Mouse (Mus musculus) layer of hippocampus, adult 2 months (tissue): ENCODE results near the gene Smim5. TPM values are rescaled to one million over a fixed set of nuclear protein-coding genes. Genes with fewer than 3 reads are reported as not detected.

Experiments
- DNase-seq, 2 experiments: peaks; one replicate each; pipeline ENCODE4 v3.0.0; 2022; ENCODE audit warnings: low spot score in 2 of 2
- H3K27ac ChIP-seq: fragments of 200-600 bp; 2 replicates; pipeline ENCODE4 v1.8.1; 2022
- H3K4me3 ChIP-seq: fragments of 200-600 bp; 2 replicates; pipeline ENCODE4 v1.8.1; 2022; ENCODE audit warnings: mild to moderate bottlenecking
- CTCF ChIP-seq: fragments of 200-600 bp; conservative IDR thresholded peaks from 2 replicates; pipeline ENCODE4 v1.8.1; 2022; ENCODE audit warnings: antibody characterized with exemption, mild to moderate bottlenecking, moderate library complexity
- total RNA-seq, 2 experiments: library from RNA; stranded (reverse); gene quantifications; 2 replicates each; pipeline ENCODE4 v1.2.3; 2021

The Smim5 gene
- total RNA-seq, 2 experiments from 2014 or later, result 0.54 to 1.3 TPM

- no peak for TF ChIP-seq CTCF
Measured at GRCm38 (mm10) chr11:115948316-115948715, 48.5 kb downstream of the Smim5 start.

DNA sequence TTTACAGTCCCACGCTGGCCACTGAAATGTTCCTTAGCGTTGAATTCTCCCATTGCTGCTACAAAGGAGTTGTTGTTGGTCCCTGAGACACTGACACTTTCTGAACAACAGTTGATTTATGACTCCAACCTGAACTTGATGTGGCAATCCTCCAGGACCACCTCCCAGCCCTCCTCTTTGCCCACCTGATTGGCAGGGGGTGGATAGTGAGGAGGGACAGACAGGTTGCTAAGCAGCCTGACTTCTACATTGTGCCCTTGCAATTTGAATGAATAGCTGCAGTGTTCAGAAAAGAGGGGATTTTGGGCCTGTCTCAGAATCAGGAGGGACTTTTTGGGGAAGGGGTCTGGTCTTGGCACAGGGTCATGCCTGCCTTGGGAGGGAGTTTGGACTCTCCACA, 51.0 kb downstream of the Smim5 start:
- Histone ChIP-seq H3K4me3 (no peak overlapping the region), H3K27ac (peak overlapping the region; percentile 36; the same call in 1 of the 2 replicates)
- DNase-seq, result no peak
- TF ChIP-seq CTCF, result no peak

More at GRCm38 (mm10) chr11:115948316-115948715, 48.5 kb downstream of the Smim5 start:
- Histone ChIP-seq H3K4me3 (no peak overlapping the region), H3K27ac (no peak overlapping the region)
- no peak for DNase-seq

GRCm38 (mm10) chr11:115954712-115955111, 54.9 kb downstream of the Smim5 start:
- peak overlapping the region; percentile 73 for H3K27ac ChIP-seq
- no peak for TF ChIP-seq CTCF
- no peak for DNase-seq
- H3K4me3 ChIP-seq, result no peak overlapping the region

DNA sequence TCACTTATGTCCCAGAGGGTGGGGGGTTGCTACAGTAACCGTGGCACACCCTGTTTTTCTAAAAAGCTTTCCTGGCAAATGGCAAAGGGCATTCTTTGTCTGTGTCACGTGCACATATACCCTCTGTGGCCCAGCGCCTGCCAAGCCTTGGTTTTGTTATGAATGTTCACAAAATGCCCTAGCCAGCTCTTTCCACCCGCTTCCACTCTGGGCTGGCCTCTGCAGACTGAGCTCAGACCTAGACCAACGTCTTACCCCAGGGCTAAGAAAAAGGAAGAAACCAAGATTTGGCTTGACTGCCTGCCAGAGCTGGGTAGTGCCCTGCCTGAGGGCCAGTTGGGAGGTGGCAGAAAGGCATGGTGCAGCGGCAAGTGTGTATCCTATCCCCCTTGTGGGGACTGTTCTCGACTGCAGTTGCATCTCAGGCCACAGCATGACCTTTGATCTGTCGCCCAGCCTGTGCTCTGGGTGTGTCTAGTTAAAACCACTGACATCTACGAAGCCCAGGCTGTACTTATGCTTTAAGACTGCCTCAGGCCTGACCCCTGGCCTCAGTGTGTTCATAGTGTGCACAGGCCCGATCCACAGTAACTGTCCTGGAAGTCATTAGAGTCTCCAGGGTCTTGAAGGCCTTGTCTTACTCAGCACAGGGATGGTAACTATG, 55.6 kb downstream of the Smim5 start:
- no peak for DNase-seq
- peak overlapping the region; percentile 73 for H3K27ac ChIP-seq
- no peak overlapping the region for H3K4me3 ChIP-seq
- no peak for TF ChIP-seq CTCF

Other genes with a start within 250 kb of the Smim5 start
- gene Grb2, start 191.4 kb upstream of the Smim5 start, total RNA-seq, result 100 to 1,000 TPM; 182 to 198 TPM
- 10 to 100 TPM; 47.4 to 58.2 TPM for gene Tmem94, start 134.5 kb upstream of the Smim5 start, total RNA-seq
- gene Caskin2, start 86.3 kb upstream of the Smim5 start, total RNA-seq, result 10 to 100 TPM; 17.7 to 19.7 TPM
- 10 to 100 TPM; 11.8 to 13.0 TPM for gene Tsen54, start 85.2 kb upstream of the Smim5 start, total RNA-seq
- gene Llgl2, start 75.9 kb upstream of the Smim5 start, total RNA-seq, result 1 to 10 TPM; 1.6 to 2.3 TPM
- gene Myo15b, start 41.6 kb upstream of the Smim5 start, total RNA-seq, result under 1 TPM; 0.22 to 0.41 TPM
- gene Smim6, start 12.1 kb downstream of the Smim5 start, total RNA-seq, result not detected
- gene Sap30bp, start 33.3 kb downstream of the Smim5 start, total RNA-seq, result 10 to 100 TPM; 40.8 to 47.0 TPM
- 10 to 100 TPM; 36.6 to 39.3 TPM for gene Recql5, start 33.5 kb downstream of the Smim5 start, total RNA-seq
- 1 to 10 TPM; 6.4 to 6.6 TPM for gene Itgb4, start 74.7 kb downstream of the Smim5 start, total RNA-seq
- gene Galk1, start 112.8 kb downstream of the Smim5 start, total RNA-seq, result 10 to 100 TPM; 13.3 to 13.5 TPM
- gene H3f3b, start 128.0 kb downstream of the Smim5 start, total RNA-seq, result 100 to 1,000 TPM; 285 to 322 TPM
- 10 to 100 TPM; 26.3 to 30.8 TPM for gene Unk, start 130.4 kb downstream of the Smim5 start, total RNA-seq
- 1 to 10 TPM; 1.3 to 2.1 TPM for gene Unc13d, start 178.0 kb downstream of the Smim5 start, total RNA-seq
- gene Wbp2, start 187.0 kb downstream of the Smim5 start, total RNA-seq, result 100 to 1,000 TPM; 417 to 440 TPM
- gene Trim47, start 227.2 kb downstream of the Smim5 start, total RNA-seq, result 1 to 10 TPM; 4.6 to 7.2 TPM
- 1 to 10 TPM; 6.9 to 7.7 TPM for gene Trim65, start 231.2 kb downstream of the Smim5 start, total RNA-seq
- 10 to 100 TPM; 64.6 to 66.8 TPM for gene Mrpl38, start 238.9 kb downstream of the Smim5 start, total RNA-seq